Mouse (Mus musculus) testis, adult 2 months (tissue): ENCODE data around the gene Pde4d.

ENCODE experiments used
- CTCF ChIP-seq: fragments of 200-500 bp; IDR thresholded peaks from 2 replicates; pipeline ENCODE4 v1.5.1; 2012; ENCODE audit warnings: low read depth, mild to moderate bottlenecking, inconsistent platforms, low read length, moderate library complexity; ENCODE audit not compliant: control insufficient read depth, insufficient read depth, insufficient replicate concordance
- POLR2A ChIP-seq: fragments of 200-500 bp; IDR thresholded peaks from 2 replicates; pipeline ENCODE4 v1.6.1; 2012; ENCODE audit warnings: low read depth, mild to moderate bottlenecking, inconsistent platforms, low read length, moderate library complexity; ENCODE audit not compliant: control insufficient read depth

GRCm38 (mm10) chr13:108642259-108642658 is 192.5 kb downstream of the Pde4d start:
- TF ChIP-seq CTCF (no peak), POLR2A (no peak)
